Mouse (Mus musculus) cerebellum, adult 2 months (tissue): Measurements from ENCODE around the gene Rheb. TPM values are rescaled to one million over a fixed set of nuclear protein-coding genes. Genes with fewer than 3 reads are reported as not detected.
"Not testable (repeated sequence)": the region's sequence is repeated elsewhere in the genome, so short reads cannot be mapped to it uniquely, and the experiment has no call there.

Experiments used
- DNase-seq, 2 experiments: peaks; one replicate each; pipeline ENCODE4 v3.0.0; 2021
- H3K27ac ChIP-seq: fragments of 200-500 bp; 2 replicates; pipeline ENCODE4 v1.5.1; 2012; ENCODE audit warnings: low read length, control low read depth, inconsistent platforms; ENCODE audit not compliant: insufficient read depth
- H3K27me3 ChIP-seq: fragments of 200-500 bp; 2 replicates; pipeline ENCODE4 v1.6.1; 2012; ENCODE audit warnings: inconsistent platforms, mild to moderate bottlenecking, low read length, moderate library complexity; ENCODE audit not compliant: control insufficient read depth, insufficient read depth
- H3K4me1 ChIP-seq: fragments of 200-500 bp; 2 replicates; pipeline ENCODE4 v1.6.1; 2011; ENCODE audit warnings: low read length; ENCODE audit not compliant: control insufficient read depth, insufficient read depth
- H3K4me3 ChIP-seq: fragments of 200-500 bp; replicated peaks from 2 replicates; pipeline ENCODE3; 2011; ENCODE audit warnings: mild to moderate bottlenecking, low read depth, low read length, control low read depth; ENCODE audit not compliant: insufficient read depth
- CTCF ChIP-seq: fragments of 200-500 bp; IDR thresholded peaks from 2 replicates; pipeline ENCODE4 v1.5.1; 2011; ENCODE audit warnings: low read depth, mild to moderate bottlenecking, control low read depth, low read length, moderate library complexity, borderline replicate concordance; ENCODE audit not compliant: insufficient read depth
- POLR2A ChIP-seq: fragments of 200-500 bp; IDR thresholded peaks from 2 replicates; pipeline ENCODE4 v1.6.1; 2011; ENCODE audit warnings: low read length, control low read depth, borderline replicate concordance; ENCODE audit not compliant: insufficient read depth
- WGBS: fragments of 180-500 bp; shearing (Covaris S2); methylation state at CpG from one replicate; pipeline ENCODE4 v1.1.7; 2018; 5-methylcytosine and 5-hydroxymethylcytosine counted together
- polyA plus RNA-seq: library from polyadenylated mRNA; depleted of rRNA; stranded (reverse); fragments of >200 nt; gene quantifications from 2 replicates; pipeline ENCODE4 v1.2.3, GENCODE M21; 2012

The Rheb gene
- polyA plus RNA-seq, 1 experiment = 114 TPM

DNA sequence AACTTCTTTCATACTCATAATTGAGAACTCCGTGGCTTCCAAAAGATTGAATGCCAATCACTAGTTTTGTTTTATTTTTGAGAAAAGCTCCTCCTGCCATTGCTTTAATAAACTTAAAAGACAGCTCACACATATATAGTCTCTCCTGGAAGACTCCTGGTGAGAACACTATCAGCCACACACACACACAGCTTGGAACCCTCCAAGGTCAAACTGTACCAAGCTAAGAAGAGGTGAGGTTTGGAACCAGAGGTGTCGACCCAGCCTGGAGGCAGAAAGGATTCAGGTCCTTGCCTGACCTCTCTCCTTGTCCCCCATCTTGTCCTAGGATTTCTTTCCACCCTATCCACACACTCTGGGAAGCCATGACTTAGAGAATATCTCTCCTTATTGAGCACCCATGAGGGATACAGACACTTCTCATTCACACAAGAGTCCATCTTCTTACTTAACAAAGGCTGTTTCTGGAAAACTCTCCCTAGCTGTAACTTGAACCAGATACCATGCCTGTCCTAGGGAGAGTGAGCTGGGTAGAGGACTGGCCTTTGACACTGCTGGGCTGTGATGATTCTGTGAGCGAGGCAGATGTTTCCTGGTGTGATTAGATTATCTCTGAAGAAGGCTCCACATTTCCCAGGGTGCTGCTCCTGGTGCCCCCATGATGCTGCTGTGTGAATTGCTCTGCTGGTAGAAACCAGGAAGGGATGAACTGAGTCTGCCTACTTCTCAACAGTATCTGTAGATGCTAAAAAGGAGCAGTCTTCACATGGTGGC, 12.6 kb upstream of the Rheb start:
- Histone ChIP-seq H3K4me3 (no peak overlapping the region), H3K4me1 (peaks cover 2% of the 10 kb centered on the region; the same call in 1 of the 2 replicates), H3K27ac (no peak overlapping the region), H3K27me3 (no peaks in the 10 kb centered on the region)
- WGBS = 86% methylated on average over 3 of the region's 3 CpGs
- no peak for TF ChIP-seq CTCF
- no peak for DNase-seq

DNA sequence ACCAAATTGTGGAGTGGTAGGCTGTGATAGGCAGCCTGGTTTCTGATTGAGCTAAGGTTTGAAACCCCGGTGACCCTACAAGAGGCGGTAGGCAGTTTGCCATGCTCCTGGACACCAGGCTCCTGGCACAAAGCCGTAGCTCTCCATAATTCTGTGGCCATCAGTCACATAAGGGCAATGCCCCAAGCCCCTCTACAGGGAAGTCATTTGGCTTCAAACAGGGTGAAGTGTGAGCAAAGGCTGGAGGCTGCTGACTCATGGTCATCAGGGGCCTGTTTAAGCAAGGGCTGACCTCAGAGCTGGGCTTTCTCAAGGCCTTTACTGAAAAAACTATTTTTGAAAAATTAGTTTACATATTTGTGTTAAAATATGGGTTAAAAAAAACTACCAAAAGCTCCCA, 11.8 kb upstream of the Rheb start:
- Histone ChIP-seq H3K4me3 (no peak overlapping the region), H3K4me1 (no peaks in the 10 kb centered on the region), H3K27ac (no peak overlapping the region), H3K27me3 (no peaks in the 10 kb centered on the region)
- DNase-seq = no peak
- no peak for TF ChIP-seq CTCF
- no peak for TF ChIP-seq POLR2A
- WGBS = 64% methylated on average over 3 of the region's 3 CpGs

DNA sequence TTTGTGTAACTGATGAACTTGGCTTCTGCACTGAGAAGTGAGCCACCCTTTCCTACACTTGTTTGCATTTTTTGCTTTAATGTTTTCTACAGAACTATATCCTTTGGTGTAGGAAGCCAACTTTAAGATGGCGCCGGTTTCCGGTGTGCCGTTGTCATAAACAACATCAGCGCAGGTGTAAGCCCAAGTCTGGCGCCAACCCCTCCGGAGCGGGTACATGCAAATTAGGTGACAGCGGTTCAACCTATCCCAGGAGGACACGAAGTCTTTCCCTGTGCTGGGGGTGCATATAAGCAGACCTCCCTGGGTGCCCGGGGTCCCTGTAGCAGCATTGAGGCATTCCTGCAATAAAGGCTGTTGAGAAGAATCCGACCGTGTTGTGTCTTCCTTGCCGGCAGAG, 5.8 kb upstream of the Rheb start:
- not testable (repeated sequence) for H3K4me3 ChIP-seq, H3K4me1 ChIP-seq, DNase-seq, H3K27me3 ChIP-seq, H3K27ac ChIP-seq
- WGBS = 89% methylated on average over 14 of the region's 14 CpGs

DNA sequence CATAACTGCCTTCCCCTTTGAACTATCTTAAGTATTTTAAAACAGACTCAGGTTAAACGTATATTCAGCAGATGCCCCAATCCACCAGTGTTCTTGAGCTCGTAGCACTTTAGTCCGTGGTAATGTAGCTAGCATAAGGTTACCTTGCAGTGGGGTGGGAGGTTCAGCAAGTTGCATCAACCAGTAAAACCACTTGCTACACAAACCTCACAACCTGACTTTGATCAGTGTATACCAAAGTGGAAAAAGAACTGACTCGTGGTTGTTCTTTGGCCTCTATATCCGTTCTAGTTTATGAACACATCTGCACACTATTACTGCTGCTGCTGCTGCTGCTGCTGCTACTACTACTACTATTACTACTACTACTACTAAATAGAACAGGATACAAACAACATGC, 1.4 kb upstream of the Rheb start:
- Histone ChIP-seq H3K27me3 (no peaks in the 10 kb centered on the region), H3K4me3 (no peak overlapping the region), H3K4me1 (peaks cover 3% of the 10 kb centered on the region; the same call in 1 of the 2 replicates), H3K27ac (no peak overlapping the region)
- no peak for DNase-seq
- WGBS = 94% methylated on average over 5 of the region's 5 CpGs
- TF ChIP-seq CTCF (no peak), POLR2A (no peak)

DNA sequence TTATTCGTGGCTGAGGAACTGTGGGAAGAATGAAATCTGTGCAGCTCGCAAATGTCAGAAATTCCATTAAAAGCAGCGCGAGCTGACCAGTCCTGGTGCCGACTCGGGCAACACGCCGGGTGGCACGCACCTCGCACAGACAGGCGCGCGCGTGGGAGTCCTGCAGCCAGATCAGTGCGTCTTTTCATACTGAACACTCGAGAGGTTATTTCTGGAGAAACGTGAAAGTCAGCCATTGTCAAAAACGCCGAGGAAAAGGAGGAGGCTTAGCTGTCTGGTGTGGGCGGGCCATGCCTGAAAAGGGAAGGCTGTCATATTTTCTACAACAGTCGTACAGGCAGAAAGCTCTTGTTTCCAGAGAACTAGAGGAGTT, 665 bp upstream of the Rheb start:
- Histone ChIP-seq H3K27ac (peak overlapping the region; percentile 67), H3K4me3 (peak overlapping the region; percentile 42), H3K4me1 (peaks cover 5% of the 10 kb centered on the region; the same call in 1 of the 2 replicates), H3K27me3 (no peaks in the 10 kb centered on the region)
- no peak for DNase-seq
- TF ChIP-seq POLR2A (no peak), CTCF (no peak)
- 1% methylated on average over 21 of the region's 21 CpGs for WGBS

DNA sequence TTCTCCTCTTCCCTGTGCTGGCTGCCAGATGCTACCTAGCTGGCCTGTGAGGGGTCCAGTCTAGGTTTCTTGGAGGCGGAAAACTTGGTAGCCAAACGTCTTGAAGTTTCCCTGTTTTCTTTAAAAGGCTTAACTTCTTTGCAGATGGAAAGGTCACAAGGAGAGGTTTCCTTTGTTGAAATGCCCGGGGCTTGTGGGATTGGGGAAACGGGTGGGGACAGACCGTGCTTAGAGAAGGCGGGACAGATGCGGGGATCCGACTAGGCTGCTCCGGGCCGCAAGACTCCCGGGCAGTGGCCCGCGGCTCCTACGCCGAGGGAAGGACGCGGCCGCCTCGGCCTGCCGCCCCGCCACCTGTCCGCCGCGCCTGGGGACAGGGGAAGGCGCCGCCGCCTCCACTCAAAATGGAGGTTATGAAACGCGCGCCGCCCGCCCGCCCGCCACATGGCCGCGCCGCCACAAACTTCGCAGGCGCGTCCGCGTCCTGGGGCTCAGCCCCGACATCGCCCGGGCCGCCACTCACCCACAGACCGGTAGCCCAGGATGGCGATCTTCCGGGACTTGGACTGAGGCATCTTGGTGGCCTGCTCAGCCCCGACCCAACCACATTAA, 656 bp downstream of the Rheb start:
- WGBS = under 1% methylated on average over 50 of the region's 50 CpGs
- peak overlapping the region; percentile 96 for H3K27ac ChIP-seq
- no peaks in the 10 kb centered on the region for H3K27me3 ChIP-seq
- no peak for TF ChIP-seq POLR2A
- TF ChIP-seq CTCF = no peak
- peaks cover 9% of the 10 kb centered on the region; the same call in 1 of the 2 replicates for H3K4me1 ChIP-seq
- no peak for DNase-seq
- H3K4me3 ChIP-seq = peak overlapping the region; percentile 95

DNA sequence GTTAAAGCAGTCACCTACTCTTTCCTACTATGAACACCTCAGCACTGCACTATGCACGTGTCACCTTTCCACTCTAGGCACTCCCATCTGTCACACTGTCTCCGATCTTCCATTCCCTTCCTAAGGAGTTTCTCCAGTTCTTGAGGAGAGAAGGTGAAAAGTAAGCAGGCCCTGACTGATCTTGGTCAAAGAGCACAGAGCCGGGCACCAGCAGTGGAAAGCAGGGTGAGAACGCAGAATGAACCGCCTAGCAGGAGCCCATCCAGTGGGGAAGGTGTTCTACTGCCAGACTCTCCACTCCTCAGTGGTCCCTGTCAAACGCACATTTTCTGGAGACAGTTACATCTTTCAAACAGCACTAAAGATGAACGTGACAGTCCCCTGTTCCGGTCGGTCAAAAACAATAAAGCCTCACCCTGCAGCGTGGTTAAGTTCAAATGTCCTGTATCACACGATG, 1.4 kb downstream of the Rheb start:
- Histone ChIP-seq H3K4me3 (peak overlapping the region; percentile 95), H3K4me1 (peaks cover 9% of the 10 kb centered on the region; the same call in 1 of the 2 replicates), H3K27me3 (no peaks in the 10 kb centered on the region), H3K27ac (peak overlapping the region; percentile 96; the same call in 1 of the 2 replicates)
- no peak for TF ChIP-seq POLR2A
- TF ChIP-seq CTCF = no peak
- WGBS = under 1% methylated on average over 11 of the region's 11 CpGs
- no peak for DNase-seq

DNA sequence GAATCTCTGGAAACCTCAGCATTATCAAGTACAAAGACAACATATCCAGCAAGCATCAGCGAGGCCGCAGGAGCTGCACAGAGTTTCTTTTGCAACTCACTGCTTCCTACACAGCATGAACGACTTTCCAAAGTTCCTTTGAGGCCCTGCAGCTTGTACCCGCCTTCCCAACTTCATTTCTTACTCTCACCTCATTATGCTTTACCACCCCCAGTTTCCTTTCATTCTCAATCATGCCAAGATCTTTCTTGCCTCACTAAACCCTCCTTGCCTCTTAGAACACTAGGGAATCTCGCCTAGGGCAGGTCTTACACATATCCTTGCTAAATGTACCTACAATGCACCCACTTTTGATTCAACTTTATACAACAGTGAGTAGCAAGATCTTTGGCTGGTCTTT, 7.9 kb downstream of the Rheb start:
- H3K27me3 ChIP-seq = no peaks in the 10 kb centered on the region
- TF ChIP-seq CTCF = no peak
- no peak for DNase-seq
- H3K4me1 ChIP-seq = peaks cover 6% of the 10 kb centered on the region; the same call in 1 of the 2 replicates
- no peak overlapping the region for H3K4me3 ChIP-seq
- H3K27ac ChIP-seq = no peak overlapping the region
- WGBS = 63% methylated on average over 5 of the region's 5 CpGs
